Mouse (Mus musculus): Measurements from ENCODE around the gene Olfr1134. TPM values are rescaled to one million over a fixed set of nuclear protein-coding genes. Genes with fewer than 3 reads are reported as not detected.
"Not testable (repeated sequence)": the region's sequence is repeated elsewhere in the genome, so short reads cannot be mapped to it uniquely, and the experiment has no call there.

The Olfr1134 gene
- total and polyA plus RNA-seq, 3 experiments, result not detected

GRCm38 (mm10) chr2:87626804-87627203 lies 31.5 kb downstream of the Olfr1134 start, which contains the start of gene Olfr1131:
Gene Olfr1131, plus strand, starts transcription at chr2:87627104.
- no peak for DNase-seq (ENCODE audit: low spot score)
- TF ChIP-seq TAL1 (conservative IDR thresholded peaks at IDR 0.05; ENCODE audit: low read depth, low read length), result no peak
- no peak for TF ChIP-seq CTCF (IDR thresholded peaks at IDR 0.05; ENCODE audit: low read depth, low read length)
- no peak for TF ChIP-seq GATA2 (IDR thresholded peaks at IDR 0.05; ENCODE audit: borderline replicate concordance, low read depth, low read length)
- TF ChIP-seq POLR2AphosphoS5 (IDR thresholded peaks at IDR 0.05; ENCODE audit: insufficient replicate concordance, low read depth, low read length), result no peak
- TF ChIP-seq GATA1 (IDR thresholded peaks at IDR 0.05; ENCODE audit: borderline replicate concordance, low read length), result no peak
- no peaks in the 10 kb centered on the region for H3K4me1 ChIP-seq (ENCODE audit: insufficient read depth, low read depth, low read length)

DNA sequence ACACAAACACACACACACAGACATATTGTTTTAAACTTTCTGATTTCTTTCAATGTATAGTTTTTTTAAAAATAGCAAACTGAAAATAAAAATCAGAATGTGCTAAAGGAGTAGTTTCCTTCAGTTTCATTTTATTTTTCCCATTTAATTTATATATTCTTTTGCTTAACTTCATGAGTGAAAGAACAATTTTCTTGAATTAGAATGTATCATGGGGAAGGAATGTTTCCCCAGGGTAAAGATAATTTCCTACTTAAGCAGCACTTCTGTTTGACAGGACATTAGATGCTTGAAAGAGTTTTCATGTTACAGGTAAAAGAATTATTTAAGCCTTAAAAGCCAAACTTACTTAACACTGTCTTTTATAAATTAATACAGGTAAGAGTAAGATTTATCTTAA lies 52.3 kb downstream of the Olfr1134 start, which contains the start of gene Olfr1130:
TSS of gene Olfr1130 (plus strand) at position 301 of the 400 bp plus-strand sequence.
- H3K27me3 ChIP-seq (ENCODE audit: insufficient read depth, low read length); DNase-seq (ENCODE audit: low spot score); H3K4me1 ChIP-seq (ENCODE audit: insufficient read depth, low read depth, low read length); H3K36me3 ChIP-seq (replicated peaks); H3K4me3 ChIP-seq (ENCODE audit: low read depth, low read length); ATAC-seq (ENCODE audit: extremely low read depth, insufficient number of reproducible peaks, low FRiP score, poor library complexity, severe bottlenecking): not testable (repeated sequence)
- peaks cover 11% of the 10 kb centered on the region; the same call in 1 of the 2 replicates for H3K9me3 ChIP-seq (replicated peaks)

More at GRCm38 (mm10) chr2:87626804-87627203, 31.5 kb downstream of the Olfr1134 start, which contains the start of gene Olfr1131:
- ATAC-seq (ENCODE audit: extremely low read depth, insufficient number of reproducible peaks, low FRiP score, poor library complexity, severe bottlenecking), result no peak
- Histone ChIP-seq H3K9me3 (replicated peaks) (peaks cover 5% of the 10 kb centered on the region), H3K4me3 (ENCODE audit: low read depth, low read length) (no peak within 1 kb of the TSS), H3K36me3 (replicated peaks) (no peaks in the 10 kb centered on the region), H3K27me3 (ENCODE audit: insufficient read depth, low read length) (no peaks in the 10 kb centered on the region)

Other genes with a start within 250 kb of the Olfr1134 start
Only the 20 nearest of the 27 such genes appear.
- not detected in 2 replicates for gene Pramel7, start 161.4 kb downstream of the Olfr1134 start, total RNA-seq (2014; fragmentation: Nextera tagmentation)
- gene Pramel7, start 161.4 kb downstream of the Olfr1134 start, total RNA-seq (2017), result 0.12 TPM in 1 of 2 replicates, not detected in the other
- gene Pramel7, start 161.4 kb downstream of the Olfr1134 start, polyA plus RNA-seq (2012), result not detected in 2 replicates
- not detected in 2 replicates for gene Pramel6, start 151.9 kb downstream of the Olfr1134 start, total RNA-seq (2014; fragmentation: Nextera tagmentation)
- 0.44 TPM in 1 of 2 replicates, not detected in the other for gene Pramel6, start 151.9 kb downstream of the Olfr1134 start, total RNA-seq (2017)
- not detected in 2 replicates for gene Pramel6, start 151.9 kb downstream of the Olfr1134 start, polyA plus RNA-seq (2012)
- gene Olfr153, start 126.7 kb downstream of the Olfr1134 start, total RNA-seq (2014; fragmentation: Nextera tagmentation), result not detected in 2 replicates
- 0.11 TPM in 1 of 2 replicates, not detected in the other for gene Olfr153, start 126.7 kb downstream of the Olfr1134 start, total RNA-seq (2017)
- not detected in 2 replicates for gene Olfr153, start 126.7 kb downstream of the Olfr1134 start, polyA plus RNA-seq (2012)
- gene Olfr1128, start 112.9 kb downstream of the Olfr1134 start, total RNA-seq (2014; fragmentation: Nextera tagmentation), result not detected in 2 replicates
- not detected in 2 replicates for gene Olfr1128, start 112.9 kb downstream of the Olfr1134 start, total RNA-seq (2017)
- not detected in 2 replicates for gene Olfr1128, start 112.9 kb downstream of the Olfr1134 start, polyA plus RNA-seq (2012)
- not detected in 2 replicates for gene Olfr1129, start 84.6 kb downstream of the Olfr1134 start, total RNA-seq (2014; fragmentation: Nextera tagmentation)
- gene Olfr1129, start 84.6 kb downstream of the Olfr1134 start, total RNA-seq (2017), result 0.06 and 0.49 TPM in 2 replicates
- gene Olfr1129, start 84.6 kb downstream of the Olfr1134 start, polyA plus RNA-seq (2012), result not detected in 2 replicates
- gene Olfr1130, start 52.2 kb downstream of the Olfr1134 start, total RNA-seq (2014; fragmentation: Nextera tagmentation), result not detected in 2 replicates
- gene Olfr1130, start 52.2 kb downstream of the Olfr1134 start, total RNA-seq (2017), result 0.11 and 0.12 TPM in 2 replicates
- not detected in 2 replicates for gene Olfr1130, start 52.2 kb downstream of the Olfr1134 start, polyA plus RNA-seq (2012)
- gene Olfr1131, start 31.4 kb downstream of the Olfr1134 start, total RNA-seq (2014; fragmentation: Nextera tagmentation), result not detected in 2 replicates
- gene Olfr1131, start 31.4 kb downstream of the Olfr1134 start, total RNA-seq (2017), result 0.22 TPM in 1 of 2 replicates, not detected in the other
- not detected in 2 replicates for gene Olfr1131, start 31.4 kb downstream of the Olfr1134 start, polyA plus RNA-seq (2012)
- gene Olfr1132, start 20.9 kb downstream of the Olfr1134 start, total RNA-seq (2014; fragmentation: Nextera tagmentation), result not detected in 2 replicates
- 0.05 TPM in 1 of 2 replicates, not detected in the other for gene Olfr1132, start 20.9 kb downstream of the Olfr1134 start, total RNA-seq (2017)
- gene Olfr1132, start 20.9 kb downstream of the Olfr1134 start, polyA plus RNA-seq (2012), result not detected in 2 replicates
- not detected in 2 replicates for gene Olfr1133, start 11.1 kb downstream of the Olfr1134 start, total RNA-seq (2014; fragmentation: Nextera tagmentation)
- not detected in 2 replicates for gene Olfr1133, start 11.1 kb downstream of the Olfr1134 start, total RNA-seq (2017)
- gene Olfr1133, start 11.1 kb downstream of the Olfr1134 start, polyA plus RNA-seq (2012), result not detected in 2 replicates
- gene Olfr1135, start 15.2 kb upstream of the Olfr1134 start, total RNA-seq (2014; fragmentation: Nextera tagmentation), result not detected in 2 replicates
- gene Olfr1135, start 15.2 kb upstream of the Olfr1134 start, total RNA-seq (2017), result 0.05 TPM in 1 of 2 replicates, not detected in the other
- gene Olfr1135, start 15.2 kb upstream of the Olfr1134 start, polyA plus RNA-seq (2012), result not detected in 2 replicates
- not detected in 2 replicates for gene Olfr1136, start 35.5 kb upstream of the Olfr1134 start, total RNA-seq (2014; fragmentation: Nextera tagmentation)
- 0.17 TPM in 1 of 2 replicates, not detected in the other for gene Olfr1136, start 35.5 kb upstream of the Olfr1134 start, total RNA-seq (2017)
- gene Olfr1136, start 35.5 kb upstream of the Olfr1134 start, polyA plus RNA-seq (2012), result not detected in 2 replicates
- not detected in 2 replicates for gene Olfr1137, start 54.7 kb upstream of the Olfr1134 start, total RNA-seq (2014; fragmentation: Nextera tagmentation)
- gene Olfr1137, start 54.7 kb upstream of the Olfr1134 start, total RNA-seq (2017), result 0.11 and 0.29 TPM in 2 replicates
- gene Olfr1137, start 54.7 kb upstream of the Olfr1134 start, polyA plus RNA-seq (2012), result not detected in 2 replicates
- not detected in 2 replicates for gene Olfr1138, start 81.5 kb upstream of the Olfr1134 start, total RNA-seq (2014; fragmentation: Nextera tagmentation)
- 0.33 TPM in 1 of 2 replicates, not detected in the other for gene Olfr1138, start 81.5 kb upstream of the Olfr1134 start, total RNA-seq (2017)
- gene Olfr1138, start 81.5 kb upstream of the Olfr1134 start, polyA plus RNA-seq (2012), result not detected in 2 replicates
- gene Olfr1140, start 85.3 kb upstream of the Olfr1134 start, total RNA-seq (2014; fragmentation: Nextera tagmentation), result not detected in 2 replicates
- 0.16 TPM in 1 of 2 replicates, not detected in the other for gene Olfr1140, start 85.3 kb upstream of the Olfr1134 start, total RNA-seq (2017)
- not detected in 2 replicates for gene Olfr1140, start 85.3 kb upstream of the Olfr1134 start, polyA plus RNA-seq (2012)
- not detected in 2 replicates for gene Olfr1141, start 95.5 kb upstream of the Olfr1134 start, total RNA-seq (2014; fragmentation: Nextera tagmentation)
- 0.17 TPM in 1 of 2 replicates, not detected in the other for gene Olfr1141, start 95.5 kb upstream of the Olfr1134 start, total RNA-seq (2017)
- not detected in 2 replicates for gene Olfr1141, start 95.5 kb upstream of the Olfr1134 start, polyA plus RNA-seq (2012)
- not detected in 2 replicates for gene Olfr152, start 121.0 kb upstream of the Olfr1134 start, total RNA-seq (2014; fragmentation: Nextera tagmentation)
- 0.16 TPM in 1 of 2 replicates, not detected in the other for gene Olfr152, start 121.0 kb upstream of the Olfr1134 start, total RNA-seq (2017)
- not detected in 2 replicates for gene Olfr152, start 121.0 kb upstream of the Olfr1134 start, polyA plus RNA-seq (2012)
- gene Olfr1143, start 142.1 kb upstream of the Olfr1134 start, total RNA-seq (2014; fragmentation: Nextera tagmentation), result not detected in 2 replicates
- 0.05 and 0.29 TPM in 2 replicates for gene Olfr1143, start 142.1 kb upstream of the Olfr1134 start, total RNA-seq (2017)
- gene Olfr1143, start 142.1 kb upstream of the Olfr1134 start, polyA plus RNA-seq (2012), result not detected in 2 replicates
- gene Olfr1145, start 151.4 kb upstream of the Olfr1134 start, total RNA-seq (2014; fragmentation: Nextera tagmentation), result not detected in 2 replicates
- gene Olfr1145, start 151.4 kb upstream of the Olfr1134 start, total RNA-seq (2017), result not detected in 2 replicates
- not detected in 2 replicates for gene Olfr1145, start 151.4 kb upstream of the Olfr1134 start, polyA plus RNA-seq (2012)
- gene Olfr1148, start 172.1 kb upstream of the Olfr1134 start, total RNA-seq (2014; fragmentation: Nextera tagmentation), result not detected in 2 replicates
- 0.11 TPM in 1 of 2 replicates, not detected in the other for gene Olfr1148, start 172.1 kb upstream of the Olfr1134 start, total RNA-seq (2017)
- not detected in 2 replicates for gene Olfr1148, start 172.1 kb upstream of the Olfr1134 start, polyA plus RNA-seq (2012)
- gene Olfr1150-ps1, start 185.5 kb upstream of the Olfr1134 start, total RNA-seq (2014; fragmentation: Nextera tagmentation), result not detected in 2 replicates
- 0.06 TPM in 1 of 2 replicates, not detected in the other for gene Olfr1150-ps1, start 185.5 kb upstream of the Olfr1134 start, total RNA-seq (2017)
- gene Olfr1150-ps1, start 185.5 kb upstream of the Olfr1134 start, polyA plus RNA-seq (2012), result not detected in 2 replicates

Measured in G1E (cell line).